Mouse (Mus musculus) CH12.LX (cell line): ENCODE results near the gene Adamts3.

Experiments used
- CTCF ChIP-seq, 2 experiments: IDR thresholded peaks in 1 of 2; conservative IDR thresholded peaks in 1 of 2; 2 replicates each; pipeline ENCODE4 v1.5.1; 2011 to 2012; ENCODE audit warnings: low read depth in 2 of 2, low read length in 2 of 2, improper control_type of control experiment in 1 of 2, inconsistent platforms in 1 of 2, mild to moderate bottlenecking in 1 of 2, moderate library complexity in 1 of 2
- SIN3A ChIP-seq: IDR thresholded peaks from 2 replicates; pipeline ENCODE4 v1.6.1; 2012; ENCODE audit warnings: low read length, improper control_type of control experiment, inconsistent platforms
- TBP ChIP-seq: conservative IDR thresholded peaks from 2 replicates; pipeline ENCODE4 v1.6.1; 2011; ENCODE audit warnings: low read depth, low read length, improper control_type of control experiment

DNA sequence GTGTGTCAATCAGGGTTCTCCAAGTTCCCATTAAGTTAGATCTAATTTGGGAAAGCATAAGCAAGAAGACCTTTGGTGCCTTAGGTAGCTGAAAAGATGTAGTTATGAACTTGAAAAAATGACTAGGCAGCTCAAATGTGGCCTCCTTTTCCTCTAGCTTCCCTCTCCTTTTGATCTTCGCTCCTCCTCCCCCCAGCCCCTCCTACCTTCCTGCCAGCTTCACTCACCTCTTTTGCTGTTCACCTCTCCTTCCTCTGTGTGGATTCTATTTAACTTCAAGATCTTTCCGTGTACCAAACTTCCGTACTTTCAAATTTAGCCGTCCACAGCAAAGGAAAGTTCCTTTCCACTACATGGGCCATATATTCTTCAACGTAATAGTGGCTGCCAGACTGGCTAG lies 17.9 kb upstream of the Adamts3 start:
- TF ChIP-seq TBP, result no peak
- no peak for TF ChIP-seq SIN3A
- no peak for TF ChIP-seq CTCF (conservative IDR thresholded peaks at IDR 0.05 in 1 of 2, IDR thresholded peaks at IDR 0.05 in 1 of 2; ENCODE audit: low read depth in 2 of 2, low read length in 2 of 2)
